ENCODE assay signal across 15 mouse cellular contexts in genomic region chr5:29150146-29150545, GRCm38 (mm10).
"Had no signal": no experiment of that assay in that cellular context is flagged by ENCODE, and none has a peak within 500 bp of the region (broad histone marks: within the 10 kb centered on the region; RNA-seq: fewer than 3 reads in every experiment).

No protein-coding gene starts in this region.

- H3K27me3 ChIP-seq: liver, embryonic 15.5 days; lung, embryonic 15.5 days; neural tube, embryonic 15.5 days had no signal

- H3K36me3 ChIP-seq: limb, embryonic 10.5 days; liver, embryonic 15.5 days; lung, embryonic 15.5 days; midbrain, embryonic 10.5 days; neural tube, embryonic 15.5 days had no signal

- H3K4me2 ChIP-seq: liver, embryonic 11.5 days; liver, embryonic 15.5 days; lung, embryonic 15.5 days; neural tube, embryonic 15.5 days had no signal

- H3K4me3 ChIP-seq: left cerebral cortex, adult 2 months; limb, embryonic 10.5 days; liver, embryonic 15.5 days; lung, embryonic 15.5 days; midbrain, embryonic 10.5 days; myocyte; neural tube, embryonic 15.5 days had no signal

- H3K4me1 ChIP-seq: limb, embryonic 10.5 days; liver, embryonic 15.5 days; lung, embryonic 15.5 days; midbrain, embryonic 10.5 days; neural tube, embryonic 15.5 days had no signal

- H3K9me3 ChIP-seq: limb, embryonic 10.5 days; liver, embryonic 15.5 days; lung, embryonic 15.5 days; midbrain, embryonic 10.5 days; neural tube, embryonic 15.5 days had no signal

- H3K9ac ChIP-seq: liver, embryonic 15.5 days; lung, embryonic 15.5 days; neural tube, embryonic 15.5 days had no signal

- ATAC-seq: inflammation-experienced regulatory T-cells, adult 6 months; intestine, postnatal 0 days had no signal

- H3K27ac ChIP-seq: left cerebral cortex, adult 2 months; limb, embryonic 10.5 days; liver, embryonic 15.5 days; lung, embryonic 15.5 days; midbrain, embryonic 10.5 days; neural tube, embryonic 15.5 days had no signal

- DNase-seq: kidney, adult 8-10 months; kidney, postnatal 10 days; midbrain, embryonic 14.5 days; right cerebral cortex, postnatal 14 days; thymus, postnatal 4 days had no signal
